Mouse (Mus musculus) MEL (cell line): Measurements from ENCODE around the gene Ranbp1. TPM values are rescaled to one million over a fixed set of nuclear protein-coding genes. Genes with fewer than 3 reads are reported as not detected.

ENCODE experiments used
- DNase-seq: peaks from one replicate; pipeline ENCODE4 v3.0.0; 2011; ENCODE audit warnings: low read depth, low spot score
- H3K27ac ChIP-seq: 2 replicates; pipeline ENCODE4 v1.5.1; 2012; ENCODE audit warnings: low read depth, mild to moderate bottlenecking, control low read depth, low read length, moderate library complexity; ENCODE audit not compliant: control insufficient read depth
- H3K27me3 ChIP-seq, 2 experiments: fragments of 150-350 bp in 1 of 2; sonication (generic) in 1 of 2; 2 replicates each; pipeline ENCODE4 v1.6.1; 2012; ENCODE audit warnings: low read length in 2 of 2, mild to moderate bottlenecking in 2 of 2, improper control_type of control experiment in 1 of 2, moderate library complexity in 1 of 2; ENCODE audit not compliant: insufficient read depth in 2 of 2, control insufficient read depth in 1 of 2
- H3K36me3 ChIP-seq, 2 experiments: 2 replicates each; pipeline ENCODE4 v1.6.1; 2012 to 2014; ENCODE audit warnings: low read length in 2 of 2, improper control_type of control experiment in 1 of 2, inconsistent platforms in 1 of 2, mild to moderate bottlenecking in 1 of 2; ENCODE audit not compliant: insufficient read depth in 2 of 2, control insufficient read depth in 1 of 2
- H3K4me1 ChIP-seq, 2 experiments: fragments of 150-350 bp in 1 of 2; sonication (generic) in 1 of 2; 2 replicates each; pipeline ENCODE4 v1.6.1; 2012; ENCODE audit warnings: low read length in 2 of 2, improper control_type of control experiment in 1 of 2, mild to moderate bottlenecking in 1 of 2; ENCODE audit not compliant: insufficient read depth in 2 of 2, control insufficient read depth in 1 of 2
- H3K4me3 ChIP-seq, 2 experiments: fragments of 150-350 bp in 1 of 2; sonication (generic) in 1 of 2; 2 replicates each; pipeline ENCODE4 v1.5.1; 2012; ENCODE audit warnings: low read depth in 2 of 2, low read length in 2 of 2, mild to moderate bottlenecking in 2 of 2, moderate library complexity in 2 of 2, control low read depth in 1 of 2, improper control_type of control experiment in 1 of 2; ENCODE audit not compliant: control insufficient read depth in 1 of 2, insufficient read depth in 1 of 2
- H3K79me2 ChIP-seq: 2 replicates; pipeline ENCODE4 v1.6.1; 2012; ENCODE audit warnings: mild to moderate bottlenecking, low read length, moderate library complexity; ENCODE audit not compliant: control insufficient read depth, poor library complexity, insufficient read depth
- H3K9ac ChIP-seq: 2 replicates; pipeline ENCODE4 v1.6.1; 2012; ENCODE audit warnings: low read depth, mild to moderate bottlenecking, control low read depth, low read length, moderate library complexity; ENCODE audit not compliant: control insufficient read depth, poor library complexity, severe bottlenecking
- H3K9me3 ChIP-seq: fragments of 150-350 bp; sonication (generic); replicated peaks from 2 replicates; pipeline ENCODE4 v1.6.1; 2012; ENCODE audit warnings: mild to moderate bottlenecking, low read length, improper control_type of control experiment, moderate library complexity; ENCODE audit not compliant: insufficient read depth
- CTCF ChIP-seq, 3 experiments: IDR thresholded peaks in 2 of 3; conservative IDR thresholded peaks in 1 of 3; 2 replicates each; pipeline ENCODE4 v1.5.1; 2011 to 2012; ENCODE audit warnings: low read length in 3 of 3, low read depth in 2 of 3, mild to moderate bottlenecking in 2 of 3, improper control_type of control experiment in 1 of 3, inconsistent platforms in 1 of 3, mixed read lengths in 1 of 3, moderate library complexity in 1 of 3; ENCODE audit not compliant: control insufficient read depth in 1 of 3, insufficient read depth in 1 of 3, poor library complexity in 1 of 3, severe bottlenecking in 1 of 3
- EP300 ChIP-seq, 2 experiments: IDR thresholded peaks; 2 replicates each; pipeline ENCODE4 v1.6.1; 2011; ENCODE audit warnings: improper control_type of control experiment in 2 of 2, low read length in 2 of 2, low read depth in 1 of 2, mild to moderate bottlenecking in 1 of 2
- GATA1 ChIP-seq: IDR thresholded peaks from 2 replicates; pipeline ENCODE4 v1.6.1; 2011; ENCODE audit warnings: low read depth, low read length, improper control_type of control experiment
- HCFC1 ChIP-seq: IDR thresholded peaks from 2 replicates; pipeline ENCODE4 v1.6.1; 2012; ENCODE audit warnings: low read depth, mild to moderate bottlenecking, inconsistent platforms, low read length, improper control_type of control experiment, moderate library complexity
- POLR2A ChIP-seq, 2 experiments: IDR thresholded peaks; 2 replicates each; pipeline ENCODE4 v1.6.1; 2011 to 2012; ENCODE audit warnings: low read length in 2 of 2, mild to moderate bottlenecking in 2 of 2, control low read depth in 1 of 2, improper control_type of control experiment in 1 of 2, low read depth in 1 of 2, moderate library complexity in 1 of 2; ENCODE audit not compliant: control insufficient read depth in 1 of 2, insufficient read depth in 1 of 2, poor library complexity in 1 of 2
- SIN3A ChIP-seq: IDR thresholded peaks from 2 replicates; pipeline ENCODE4 v1.6.1; 2012; ENCODE audit warnings: low read length, improper control_type of control experiment, inconsistent platforms
- USF2 ChIP-seq, 2 experiments: IDR thresholded peaks; 2 replicates each; pipeline ENCODE4 v1.6.1; 2011 to 2012; ENCODE audit warnings: improper control_type of control experiment in 2 of 2, low read length in 2 of 2, borderline replicate concordance in 1 of 2, inconsistent platforms in 1 of 2, low read depth in 1 of 2, mild to moderate bottlenecking in 1 of 2; ENCODE audit not compliant: insufficient read depth in 1 of 2
- ZMIZ1 ChIP-seq: IDR thresholded peaks from 2 replicates; pipeline ENCODE4 v1.6.1; 2012; ENCODE audit warnings: low read depth, mild to moderate bottlenecking, inconsistent platforms, low read length, improper control_type of control experiment, moderate library complexity
- ZNF384 ChIP-seq: IDR thresholded peaks from 2 replicates; pipeline ENCODE4 v1.6.1; 2012; ENCODE audit warnings: low read depth, mild to moderate bottlenecking, inconsistent platforms, low read length, improper control_type of control experiment
- polyA plus RNA-seq, 2 experiments: library from polyadenylated mRNA; stranded (reverse) in 1 of 2; unstranded in 1 of 2; fragments of >175 nt in 1 of 2; fragments of >200 nt in 1 of 2; gene quantifications; 2 replicates each; pipeline versions ENCODE4 v1.2.1 to v1.2.4; 2012; ENCODE audit warnings: low replicate concordance in 2 of 2, low read depth in 1 of 2; ENCODE audit not compliant: insufficient read length in 2 of 2, insufficient read depth in 1 of 2, missing spikeins in 1 of 2
- total RNA-seq: library from RNA; depleted of rRNA; stranded (reverse); fragments of 300-350 nt; gene quantifications from 2 replicates; pipeline ENCODE4 v1.2.3, GENCODE M21; 2012

The Ranbp1 gene
- total and polyA plus RNA-seq, 3 experiments: 162 to 681 (median 440) TPM

GRCm38 (mm10) chr16:18268182-18268581 lies 19.6 kb upstream of the Ranbp1 start:
- Histone ChIP-seq H3K4me3 (no peak overlapping the region), H3K4me1 (peaks cover 4 to 15% of the 10 kb centered on the region in 2 experiments; a peak in 3 of 4 replicates), H3K9me3 (no peaks in the 10 kb centered on the region), H3K36me3 (peaks cover 23 to 62% of the 10 kb centered on the region in 2 experiments), H3K27ac (no peak overlapping the region), H3K79me2 (no peaks in the 10 kb centered on the region), H3K9ac (no peak overlapping the region), H3K27me3 (no peaks in the 10 kb centered on the region)
- DNase-seq: peak; percentile 64
- TF ChIP-seq CTCF (IDR thresholded peaks at IDR 0.05 in 2 of 3, conservative IDR thresholded peaks at IDR 0.05 in 1 of 3; ENCODE audit: control insufficient read depth in 1 of 3, insufficient read depth in 1 of 3, low read depth in 2 of 3, low read length in 3 of 3, poor library complexity in 1 of 3, severe bottlenecking in 1 of 3): peak in 2 of 3 experiments; percentile 42 to 43; a peak in 4 of 6 replicates
- no peak for TF ChIP-seq USF2 (IDR thresholded peaks at IDR 0.05; ENCODE audit: borderline replicate concordance in 1 of 2, insufficient read depth in 1 of 2, low read depth in 1 of 2, low read length in 2 of 2)

GRCm38 (mm10) chr16:18265024-18265423 lies 16.5 kb upstream of the Ranbp1 start:
- no peak overlapping the region for H3K4me3 ChIP-seq
- H3K4me1 ChIP-seq: peaks cover 4 to 15% of the 10 kb centered on the region in 2 experiments; a peak in 3 of 4 replicates
- no peak overlapping the region; the same call in 1 of the 2 replicates for H3K27ac ChIP-seq
- peaks cover 23 to 50% of the 10 kb centered on the region in 2 experiments for H3K36me3 ChIP-seq
- H3K9ac ChIP-seq: no peak overlapping the region
- H3K27me3 ChIP-seq: no peaks in the 10 kb centered on the region
- H3K9me3 ChIP-seq: no peaks in the 10 kb centered on the region
- TF ChIP-seq ZNF384 (peak; percentile 84), EP300 (IDR thresholded peaks at IDR 0.05; ENCODE audit: low read depth in 1 of 2, low read length in 2 of 2) (peak; percentile 23 to 55; a peak in 2 of 4 replicates), GATA1 (peak; percentile 55; the same call in 1 of the 2 replicates), HCFC1 (no peak), SIN3A (peak; percentile 36; the same call in 1 of the 2 replicates)
- H3K79me2 ChIP-seq: no peaks in the 10 kb centered on the region
- DNase-seq: peak; percentile 59

- no peak within 1 kb of the TSS for H3K9ac ChIP-seq
- no peak within 1 kb of the TSS for H3K27ac ChIP-seq
- DNase-seq: no peak
- no peak within 1 kb of the TSS for H3K4me3 ChIP-seq
- peaks cover 4 to 38% of the 10 kb centered on the region in 2 experiments; a peak in 3 of 4 replicates for H3K36me3 ChIP-seq
- H3K27me3 ChIP-seq: no peaks in the 10 kb centered on the region
- H3K9me3 ChIP-seq: no peaks in the 10 kb centered on the region
- TF ChIP-seq POLR2A (IDR thresholded peaks at IDR 0.05; ENCODE audit: control insufficient read depth in 1 of 2, insufficient read depth in 1 of 2, low read depth in 1 of 2, low read length in 2 of 2, poor library complexity in 1 of 2) (peak in 1 of 2 experiments; percentile 28; a peak in 1 of 4 replicates), ZMIZ1 (no peak)
- H3K79me2 ChIP-seq: no peaks in the 10 kb centered on the region
- H3K4me1 ChIP-seq: no peaks in the 10 kb centered on the region
Measured at GRCm38 (mm10) chr16:18258221-18258620, 9.7 kb upstream of the Ranbp1 start, which contains the start of gene Gm49776. Gm49776 (minus strand) TSS chr16:18258321.
